Mouse (Mus musculus) layer of hippocampus, postnatal 14 days (tissue): ENCODE measurements around the gene Disc1. TPM values are rescaled to one million over a fixed set of nuclear protein-coding genes. Genes with fewer than 3 reads are reported as not detected.

Experiments
- DNase-seq, 2 experiments: peaks; one replicate each; pipeline ENCODE4 v3.0.0; 2021 to 2022; ENCODE audit warnings: low spot score in 2 of 2, mixed read lengths in 1 of 2
- total RNA-seq, 2 experiments: library from RNA; stranded (reverse); gene quantifications; 2 replicates each; pipeline ENCODE4 v1.2.3; 2021

Disc1 gene
- total RNA-seq, 2 experiments from 2014 or later, result 4.5 to 5.7 TPM

GRCm38 (mm10) chr8:125116616-125117015, 62.6 kb downstream of the Disc1 start:
- peak; percentile 46 to 49 for DNase-seq

- DNase-seq, result no peak
These were observed 72.5 kb downstream of the Disc1 start for GRCm38 (mm10) chr8:125126482-125126881.

- DNase-seq, result no peak
These were observed 73.6 kb downstream of the Disc1 start for GRCm38 (mm10) chr8:125127621-125128020.

- DNase-seq, result no peak
These were observed 74.3 kb downstream of the Disc1 start for GRCm38 (mm10) chr8:125128305-125128704.

GRCm38 (mm10) chr8:125130835-125131234, 76.8 kb downstream of the Disc1 start:
- no peak for DNase-seq

GRCm38 (mm10) chr8:125131265-125131664, 77.3 kb downstream of the Disc1 start:
- DNase-seq, result no peak

- DNase-seq, result peak; percentile 66 to 84
These were observed 79.7 kb downstream of the Disc1 start for GRCm38 (mm10) chr8:125133685-125134114.

GRCm38 (mm10) chr8:125134876-125135275, 80.9 kb downstream of the Disc1 start:
- DNase-seq, result no peak

GRCm38 (mm10) chr8:125139689-125140150, 85.7 kb downstream of the Disc1 start:
- DNase-seq, result peak; percentile 20 to 32

GRCm38 (mm10) chr8:125140965-125141364, 87.0 kb downstream of the Disc1 start:
- DNase-seq, result no peak

- DNase-seq, result no peak
These were observed 103.1 kb downstream of the Disc1 start for GRCm38 (mm10) chr8:125156863-125157640.

- no peak for DNase-seq
These were observed 103.6 kb downstream of the Disc1 start for GRCm38 (mm10) chr8:125157641-125158005.

- no peak for DNase-seq
These were observed 105.4 kb downstream of the Disc1 start for GRCm38 (mm10) chr8:125159387-125159786.

- DNase-seq, result no peak
These were observed 109.5 kb downstream of the Disc1 start for GRCm38 (mm10) chr8:125163491-125163890.

GRCm38 (mm10) chr8:125163906-125164305, 109.9 kb downstream of the Disc1 start:
- DNase-seq, result no peak

- DNase-seq, result peak in 1 of 2 experiments; percentile 50
These were observed 111.8 kb downstream of the Disc1 start for GRCm38 (mm10) chr8:125165505-125166446.

GRCm38 (mm10) chr8:125166545-125166944, 112.5 kb downstream of the Disc1 start:
- no peak for DNase-seq

- DNase-seq, result no peak
These were observed 113.0 kb downstream of the Disc1 start for GRCm38 (mm10) chr8:125166988-125167387.

- DNase-seq, result no peak
These were observed 115.6 kb downstream of the Disc1 start for GRCm38 (mm10) chr8:125169628-125170027.

- DNase-seq, result no peak
These were observed 117.5 kb downstream of the Disc1 start for GRCm38 (mm10) chr8:125171531-125171930.

- DNase-seq, result peak in 1 of 2 experiments; percentile 54
These were observed 120.2 kb downstream of the Disc1 start for GRCm38 (mm10) chr8:125174237-125174636.

GRCm38 (mm10) chr8:125174851-125175250, 120.9 kb downstream of the Disc1 start:
- no peak for DNase-seq
